Mouse (Mus musculus) B cell, adult 62 days (primary cell): ENCODE measurements around the gene Gm13289. TPM values are rescaled to one million over a fixed set of nuclear protein-coding genes. Genes with fewer than 3 reads are reported as not detected.

ENCODE experiments used
- total RNA-seq: library from RNA; stranded (reverse); gene quantifications from 4 replicates; pipeline ENCODE4 v1.2.4, GENCODE M21; 2023

Gm13289 gene
- not detected in 4 replicates for total RNA-seq

DNA sequence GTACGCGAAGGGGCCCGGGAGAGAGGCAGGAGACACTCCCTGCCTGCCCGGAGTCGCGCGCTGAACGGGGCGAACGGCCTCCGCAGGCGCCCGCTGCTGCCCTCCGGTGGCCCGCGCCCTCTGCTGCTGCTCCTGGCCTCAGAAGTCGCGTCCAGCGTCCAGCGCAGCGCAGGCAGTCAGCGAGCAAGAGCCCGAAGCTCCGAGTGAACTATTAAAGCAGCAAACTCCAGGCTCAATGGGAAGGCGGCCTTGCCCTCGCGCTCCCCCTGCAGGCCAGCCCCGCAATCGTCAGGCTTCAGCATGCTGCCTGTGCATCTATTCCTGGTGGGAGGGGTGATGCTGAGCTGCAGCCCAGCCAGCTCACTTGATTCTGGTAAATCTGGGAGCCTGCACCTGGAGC, at the start of gene Gm13289:
Gene Gm13289, plus strand, starts transcription at position 301 of the 400 bp plus-strand sequence.

DNA sequence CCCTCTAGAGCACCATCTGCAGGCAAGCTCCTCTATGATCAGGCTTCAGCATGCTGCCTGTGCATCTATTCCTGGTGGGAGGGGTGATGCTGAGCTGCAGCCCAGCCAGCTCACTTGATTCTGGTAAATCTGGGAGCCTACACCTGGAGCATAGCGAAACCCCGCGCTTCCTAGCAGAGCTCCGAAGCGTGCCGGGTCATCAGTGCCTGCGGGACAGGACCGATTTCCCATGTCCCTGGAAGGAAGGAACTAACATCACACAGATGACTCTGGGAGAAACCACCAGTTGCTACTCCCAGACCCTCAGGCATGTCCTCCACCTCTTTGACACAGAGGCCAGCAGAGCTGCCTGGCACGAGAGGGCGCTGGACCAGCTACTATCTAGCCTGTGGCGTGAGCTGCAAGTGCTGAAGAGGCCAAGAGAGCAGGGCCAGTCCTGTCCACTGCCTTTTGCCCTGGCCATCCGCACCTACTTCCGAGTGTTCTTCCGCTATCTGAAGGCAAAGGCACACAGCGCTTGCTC, 21.8 kb upstream of the Gm13289 start, which contains the start of gene Gm13271:
Gene Gm13271, plus strand, starts transcription at position 51 of the 523 bp plus-strand sequence.

DNA sequence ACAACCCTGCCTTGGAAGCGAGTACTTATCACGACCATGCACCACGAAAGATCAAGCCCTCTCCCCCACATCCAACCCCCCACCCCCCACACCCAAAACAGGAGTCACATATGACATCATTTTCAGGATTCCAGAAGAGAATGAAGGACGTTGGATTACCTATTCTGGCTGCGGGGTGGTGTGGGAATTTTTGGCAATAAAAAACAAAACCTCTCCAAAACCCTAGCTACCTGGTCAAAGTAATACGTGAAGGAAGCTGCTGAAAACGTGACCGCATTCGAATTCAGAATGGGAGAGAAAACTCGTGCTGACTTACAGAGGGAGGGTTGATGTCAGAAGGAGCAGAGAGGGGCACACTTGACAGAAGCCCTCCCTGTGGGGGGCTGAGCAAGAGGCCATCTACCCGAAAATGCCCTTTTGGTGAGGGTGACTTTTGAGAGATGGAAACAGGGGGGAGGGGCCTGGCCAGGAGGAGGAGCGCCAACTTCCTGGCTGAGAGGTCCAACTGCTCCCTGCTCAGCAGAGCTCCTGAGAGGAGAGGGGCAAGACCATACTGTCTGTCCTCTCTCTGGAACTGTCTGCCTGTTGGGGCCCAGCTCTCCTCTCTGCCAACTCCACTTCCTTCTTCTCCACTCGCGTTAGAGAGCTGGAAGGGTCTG, 17.0 kb upstream of the Gm13289 start, which contains the start of gene Gm13283:
Gene Gm13283, plus strand, starts transcription at position 510 of the 659 bp plus-strand sequence.

DNA sequence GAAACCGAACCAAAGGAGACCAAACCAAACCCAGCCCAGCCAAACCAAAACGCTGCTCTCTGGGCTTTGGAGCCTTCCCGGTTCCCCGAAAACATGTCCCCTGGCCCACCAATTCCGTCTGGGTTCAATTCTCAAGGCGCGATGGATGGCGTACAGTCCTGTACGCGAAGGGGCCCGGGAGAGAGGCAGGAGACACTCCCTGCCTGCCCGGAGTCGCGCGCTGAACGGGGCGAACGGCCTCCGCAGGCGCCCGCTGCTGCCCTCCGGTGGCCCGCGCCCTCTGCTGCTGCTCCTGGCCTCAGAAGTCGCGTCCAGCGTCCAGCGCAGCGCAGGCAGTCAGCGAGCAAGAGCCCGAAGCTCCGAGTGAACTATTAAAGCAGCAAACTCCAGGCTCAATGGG, 3.2 kb upstream of the Gm13289 start, which contains the start of gene Gm13290:
Gene Gm13290, plus strand, starts transcription at position 301 of the 400 bp plus-strand sequence.

DNA sequence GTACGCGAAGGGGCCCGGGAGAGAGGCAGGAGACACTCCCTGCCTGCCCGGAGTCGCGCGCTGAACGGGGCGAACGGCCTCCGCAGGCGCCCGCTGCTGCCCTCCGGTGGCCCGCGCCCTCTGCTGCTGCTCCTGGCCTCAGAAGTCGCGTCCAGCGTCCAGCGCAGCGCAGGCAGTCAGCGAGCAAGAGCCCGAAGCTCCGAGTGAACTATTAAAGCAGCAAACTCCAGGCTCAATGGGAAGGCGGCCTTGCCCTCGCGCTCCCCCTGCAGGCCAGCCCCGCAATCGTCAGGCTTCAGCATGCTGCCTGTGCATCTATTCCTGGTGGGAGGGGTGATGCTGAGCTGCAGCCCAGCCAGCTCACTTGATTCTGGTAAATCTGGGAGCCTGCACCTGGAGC, 2.8 kb downstream of the Gm13289 start, which contains the start of gene Gm13272:
Gene Gm13272, plus strand, starts transcription at position 301 of the 400 bp plus-strand sequence.

DNA sequence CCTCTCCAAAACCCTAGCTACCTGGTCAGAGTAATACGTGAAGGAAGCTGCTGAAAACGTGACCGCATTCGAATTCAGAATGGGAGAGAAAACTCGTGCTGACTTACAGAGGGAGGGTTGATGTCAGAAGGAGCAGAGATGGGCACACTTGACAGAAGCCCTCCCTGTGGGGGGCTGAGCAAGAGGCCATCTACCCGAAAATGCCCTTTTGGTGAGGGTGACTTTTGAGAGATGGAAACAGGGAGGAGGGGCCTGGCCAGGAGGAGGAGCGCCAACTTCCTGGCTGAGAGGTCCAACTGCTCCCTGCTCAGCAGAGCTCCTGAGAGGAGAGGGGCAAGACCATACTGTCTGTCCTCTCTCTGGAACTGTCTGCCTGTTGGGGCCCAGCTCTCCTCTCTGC, 5.1 kb downstream of the Gm13289 start, which contains the start of gene Ifnz:
Gene Ifnz, plus strand, starts transcription at position 301 of the 400 bp plus-strand sequence.

DNA sequence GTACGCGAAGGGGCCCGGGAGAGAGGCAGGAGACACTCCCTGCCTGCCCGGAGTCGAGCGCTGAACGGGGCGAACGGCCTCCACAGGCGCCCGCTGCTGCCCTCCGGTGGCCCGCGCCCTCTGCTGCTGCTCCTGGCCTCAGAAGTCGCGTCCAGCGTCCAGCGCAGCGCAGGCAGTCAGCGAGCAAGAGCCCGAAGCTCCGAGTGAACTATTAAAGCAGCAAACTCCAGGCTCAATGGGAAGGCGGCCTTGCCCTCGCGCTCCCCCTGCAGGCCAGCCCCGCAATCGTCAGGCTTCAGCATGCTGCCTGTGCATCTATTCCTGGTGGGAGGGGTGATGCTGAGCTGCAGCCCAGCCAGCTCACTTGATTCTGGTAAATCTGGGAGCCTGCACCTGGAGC, 8.7 kb downstream of the Gm13289 start, which contains the start of gene Gm13276:
Gene Gm13276, plus strand, starts transcription at position 301 of the 400 bp plus-strand sequence.

DNA sequence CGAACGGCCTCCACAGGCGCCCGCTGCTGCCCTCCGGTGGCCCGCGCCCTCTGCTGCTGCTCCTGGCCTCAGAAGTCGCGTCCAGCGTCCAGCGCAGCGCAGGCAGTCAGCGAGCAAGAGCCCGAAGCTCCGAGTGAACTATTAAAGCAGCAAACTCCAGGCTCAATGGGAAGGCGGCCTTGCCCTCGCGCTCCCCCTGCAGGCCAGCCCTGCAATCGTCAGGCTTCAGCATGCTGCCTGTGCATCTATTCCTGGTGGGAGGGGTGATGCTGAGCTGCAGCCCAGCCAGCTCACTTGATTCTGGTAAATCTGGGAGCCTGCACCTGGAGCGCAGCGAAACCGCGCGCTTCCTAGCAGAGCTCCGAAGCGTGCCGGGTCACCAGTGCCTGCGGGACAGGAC, 11.7 kb downstream of the Gm13289 start, which contains the start of gene Gm13277:
Gene Gm13277, plus strand, starts transcription at position 231 of the 400 bp plus-strand sequence.

DNA sequence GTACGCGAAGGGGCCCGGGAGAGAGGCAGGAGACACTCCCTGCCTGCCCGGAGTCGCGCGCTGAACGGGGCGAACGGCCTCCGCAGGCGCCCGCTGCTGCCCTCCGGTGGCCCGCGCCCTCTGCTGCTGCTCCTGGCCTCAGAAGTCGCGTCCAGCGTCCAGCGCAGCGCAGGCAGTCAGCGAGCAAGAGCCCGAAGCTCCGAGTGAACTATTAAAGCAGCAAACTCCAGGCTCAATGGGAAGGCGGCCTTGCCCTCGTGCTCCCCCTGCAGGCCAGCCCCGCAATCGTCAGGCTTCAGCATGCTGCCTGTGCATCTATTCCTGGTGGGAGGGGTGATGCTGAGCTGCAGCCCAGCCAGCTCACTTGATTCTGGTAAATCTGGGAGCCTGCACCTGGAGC, 14.5 kb downstream of the Gm13289 start, which contains the start of gene Gm13278:
Gene Gm13278, plus strand, starts transcription at position 301 of the 400 bp plus-strand sequence.

DNA sequence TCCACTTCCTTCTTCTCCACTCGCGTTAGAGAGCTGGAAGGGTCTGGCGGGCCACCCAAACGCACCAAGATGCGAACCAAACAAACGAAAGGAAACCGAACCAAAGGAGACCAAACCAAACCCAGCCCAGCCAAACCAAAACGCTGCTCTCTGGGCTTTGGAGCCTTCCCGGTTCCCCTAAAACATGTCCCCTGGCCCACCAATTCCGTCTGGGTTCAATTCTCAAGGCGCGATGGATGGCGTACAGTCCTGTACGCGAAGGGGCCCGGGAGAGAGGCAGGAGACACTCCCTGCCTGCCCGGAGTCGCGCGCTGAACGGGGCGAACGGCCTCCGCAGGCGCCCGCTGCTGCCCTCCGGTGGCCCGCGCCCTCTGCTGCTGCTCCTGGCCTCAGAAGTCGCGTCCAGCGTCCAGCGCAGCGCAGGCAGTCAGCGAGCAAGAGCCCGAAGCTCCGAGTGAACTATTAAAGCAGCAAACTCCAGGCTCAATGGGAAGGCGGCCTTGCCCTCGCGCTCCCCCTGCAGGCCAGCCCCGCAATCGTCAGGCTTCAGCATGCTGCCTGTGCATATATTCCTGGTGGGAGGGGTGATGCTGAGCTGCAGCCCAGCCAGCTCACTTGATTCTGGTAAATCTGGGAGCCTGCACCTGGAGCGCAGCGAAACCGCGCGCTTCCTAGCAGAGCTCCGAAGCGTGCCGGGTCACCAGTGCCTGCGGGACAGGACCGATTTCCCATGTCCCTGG, 17.4 kb downstream of the Gm13289 start, which contains the start of gene Gm13275:
Gene Gm13275, plus strand, starts transcription at position 552 of the 740 bp plus-strand sequence.

DNA sequence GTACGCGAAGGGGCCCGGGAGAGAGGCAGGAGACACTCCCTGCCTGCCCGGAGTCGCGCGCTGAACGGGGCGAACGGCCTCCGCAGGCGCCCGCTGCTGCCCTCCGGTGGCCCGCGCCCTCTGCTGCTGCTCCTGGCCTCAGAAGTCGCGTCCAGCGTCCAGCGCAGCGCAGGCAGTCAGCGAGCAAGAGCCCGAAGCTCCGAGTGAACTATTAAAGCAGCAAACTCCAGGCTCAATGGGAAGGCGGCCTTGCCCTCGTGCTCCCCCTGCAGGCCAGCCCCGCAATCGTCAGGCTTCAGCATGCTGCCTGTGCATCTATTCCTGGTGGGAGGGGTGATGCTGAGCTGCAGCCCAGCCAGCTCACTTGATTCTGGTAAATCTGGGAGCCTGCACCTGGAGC, 20.4 kb downstream of the Gm13289 start, which contains the start of gene Gm13279:
Gene Gm13279, plus strand, starts transcription at position 301 of the 400 bp plus-strand sequence.

DNA sequence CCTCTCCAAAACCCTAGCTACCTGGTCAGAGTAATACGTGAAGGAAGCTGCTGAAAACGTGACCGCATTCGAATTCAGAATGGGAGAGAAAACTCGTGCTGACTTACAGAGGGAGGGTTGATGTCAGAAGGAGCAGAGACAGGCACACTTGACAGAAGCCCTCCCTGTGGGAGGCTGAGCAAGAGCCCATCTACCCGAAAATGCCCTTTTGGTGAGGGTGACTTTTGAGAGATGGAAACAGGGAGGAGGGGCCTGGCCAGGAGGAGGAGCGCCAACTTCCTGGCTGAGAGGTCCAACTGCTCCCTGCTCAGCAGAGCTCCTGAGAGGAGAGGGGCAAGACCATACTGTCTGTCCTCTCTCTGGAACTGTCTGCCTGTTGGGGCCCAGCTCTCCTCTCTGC, 22.6 kb downstream of the Gm13289 start, which contains the start of gene Gm13285:
Gene Gm13285, plus strand, starts transcription at position 301 of the 400 bp plus-strand sequence.

DNA sequence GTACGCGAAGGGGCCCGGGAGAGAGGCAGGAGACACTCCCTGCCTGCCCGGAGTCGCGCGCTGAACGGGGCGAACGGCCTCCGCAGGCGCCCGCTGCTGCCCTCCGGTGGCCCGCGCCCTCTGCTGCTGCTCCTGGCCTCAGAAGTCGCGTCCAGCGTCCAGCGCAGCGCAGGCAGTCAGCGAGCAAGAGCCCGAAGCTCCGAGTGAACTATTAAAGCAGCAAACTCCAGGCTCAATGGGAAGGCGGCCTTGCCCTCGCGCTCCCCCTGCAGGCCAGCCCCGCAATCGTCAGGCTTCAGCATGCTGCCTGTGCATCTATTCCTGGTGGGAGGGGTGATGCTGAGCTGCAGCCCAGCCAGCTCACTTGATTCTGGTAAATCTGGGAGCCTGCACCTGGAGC, 26.2 kb downstream of the Gm13289 start, which contains the start of gene Gm13287:
Gene Gm13287, plus strand, starts transcription at position 301 of the 400 bp plus-strand sequence.

DNA sequence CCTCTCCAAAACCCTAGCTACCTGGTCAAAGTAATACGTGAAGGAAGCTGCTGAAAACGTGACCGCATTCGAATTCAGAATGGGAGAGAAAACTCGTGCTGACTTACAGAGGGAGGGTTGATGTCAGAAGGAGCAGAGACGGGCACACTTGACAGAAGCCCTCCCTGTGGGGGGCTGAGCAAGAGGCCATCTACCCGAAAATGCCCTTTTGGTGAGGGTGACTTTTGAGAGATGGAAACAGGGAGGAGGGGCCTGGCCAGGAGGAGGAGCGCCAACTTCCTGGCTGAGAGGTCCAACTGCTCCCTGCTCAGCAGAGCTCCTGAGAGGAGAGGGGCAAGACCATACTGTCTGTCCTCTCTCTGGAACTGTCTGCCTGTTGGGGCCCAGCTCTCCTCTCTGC, 28.5 kb downstream of the Gm13289 start, which contains the start of gene Gm13288:
Gene Gm13288, plus strand, starts transcription at position 301 of the 400 bp plus-strand sequence.

DNA sequence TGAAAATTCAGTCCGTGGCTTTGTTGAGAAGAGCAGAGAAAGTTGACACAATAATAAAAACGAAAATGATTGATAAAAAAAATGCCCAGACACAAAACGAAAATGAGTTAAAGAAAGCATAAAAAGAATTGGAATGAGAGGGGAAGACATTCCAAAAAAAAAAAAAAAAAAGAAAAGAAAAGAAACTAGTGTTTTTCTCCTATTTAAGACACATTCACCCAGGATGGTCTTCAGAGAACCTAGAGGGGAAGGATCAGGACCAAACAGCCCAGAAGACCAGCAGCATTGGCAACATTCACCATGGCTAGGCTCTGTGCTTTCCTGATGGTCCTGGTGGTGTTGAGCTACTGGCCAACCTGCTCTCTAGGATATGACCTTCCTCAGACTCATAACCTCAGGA, 39.2 kb downstream of the Gm13289 start, which contains the start of gene Ifna7:
Gene Ifna7, plus strand, starts transcription at position 301 of the 400 bp plus-strand sequence.

DNA sequence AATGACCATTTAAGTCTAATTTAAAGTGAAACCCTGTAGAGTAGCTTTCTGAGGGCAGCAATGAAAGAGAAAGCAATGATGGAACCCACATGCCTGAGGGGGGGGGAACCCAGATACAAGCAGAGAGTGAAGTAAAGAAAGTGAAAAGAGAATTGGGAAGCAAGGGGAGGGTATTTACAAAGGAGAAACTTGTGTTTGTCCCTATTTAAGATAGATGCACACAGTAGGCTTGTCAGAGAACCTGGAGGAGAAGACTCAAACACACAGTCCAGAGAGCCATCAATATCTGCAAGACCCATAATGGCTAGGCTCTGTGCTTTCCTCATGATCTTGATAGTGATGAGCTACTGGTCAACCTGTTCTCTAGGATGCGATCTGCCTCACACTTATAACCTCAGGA, 42.9 kb downstream of the Gm13289 start, which contains the start of gene Ifna11:
Gene Ifna11, plus strand, starts transcription at position 301 of the 400 bp plus-strand sequence.

Other genes starting within 250 kb of the Gm13289 start
- not detected in 4 replicates for gene Ifna15, start 218.7 kb upstream of the Gm13289 start, total RNA-seq
- not detected in 4 replicates for gene Ifna14, start 205.1 kb upstream of the Gm13289 start, total RNA-seq
- gene Ifna9, start 184.5 kb upstream of the Gm13289 start, total RNA-seq: not detected in 4 replicates
- gene Ifna12, start 173.5 kb upstream of the Gm13289 start, total RNA-seq: not detected in 4 replicates
- not detected in 4 replicates for gene C87499, start 142.5 kb upstream of the Gm13289 start, total RNA-seq
- not detected in 4 replicates for gene Ifna13, start 132.5 kb upstream of the Gm13289 start, total RNA-seq
- not detected in 4 replicates for gene Ifna16, start 100.0 kb upstream of the Gm13289 start, total RNA-seq
- not detected in 4 replicates for gene Ifna2, start 93.0 kb upstream of the Gm13289 start, total RNA-seq
- not detected in 4 replicates for gene Ifnab, start 85.6 kb upstream of the Gm13289 start, total RNA-seq
- not detected in 4 replicates for gene Gm26566, start 55.1 kb upstream of the Gm13289 start, total RNA-seq
- gene Klhl9, start 54.5 kb upstream of the Gm13289 start, total RNA-seq: 14.4 to 16.1 TPM (median 15.0 TPM) in 4 replicates
- gene Gm13271, start 22.1 kb upstream of the Gm13289 start, total RNA-seq: not detected in 4 replicates
- not detected in 4 replicates for gene Gm13283, start 16.8 kb upstream of the Gm13289 start, total RNA-seq
- not detected in 4 replicates for gene Gm13290, start 3.1 kb upstream of the Gm13289 start, total RNA-seq
- gene Gm13272, start 2.9 kb downstream of the Gm13289 start, total RNA-seq: not detected in 4 replicates
- gene Ifnz, start 5.2 kb downstream of the Gm13289 start, total RNA-seq: not detected in 4 replicates
- gene Gm13276, start 8.8 kb downstream of the Gm13289 start, total RNA-seq: not detected in 4 replicates
- gene Gm13277, start 11.7 kb downstream of the Gm13289 start, total RNA-seq: not detected in 4 replicates
- not detected in 4 replicates for gene Gm13278, start 14.6 kb downstream of the Gm13289 start, total RNA-seq
- not detected in 4 replicates for gene Gm13275, start 17.6 kb downstream of the Gm13289 start, total RNA-seq
- not detected in 4 replicates for gene Gm13279, start 20.5 kb downstream of the Gm13289 start, total RNA-seq
- not detected in 4 replicates for gene Gm13285, start 22.7 kb downstream of the Gm13289 start, total RNA-seq
- not detected in 4 replicates for gene Gm13287, start 26.3 kb downstream of the Gm13289 start, total RNA-seq
- gene Gm13288, start 28.6 kb downstream of the Gm13289 start, total RNA-seq: not detected in 4 replicates
- gene Ifna7, start 39.3 kb downstream of the Gm13289 start, total RNA-seq: not detected in 4 replicates
- not detected in 4 replicates for gene Ifna11, start 43.0 kb downstream of the Gm13289 start, total RNA-seq
- gene Ifna6, start 50.5 kb downstream of the Gm13289 start, total RNA-seq: not detected in 4 replicates
- not detected in 4 replicates for gene Ifna5, start 58.6 kb downstream of the Gm13289 start, total RNA-seq
- gene Ifna4, start 64.9 kb downstream of the Gm13289 start, total RNA-seq: not detected in 4 replicates
- gene Ifna1, start 73.2 kb downstream of the Gm13289 start, total RNA-seq: not detected in 4 replicates
- not detected in 4 replicates for gene Ifne, start 103.3 kb downstream of the Gm13289 start, total RNA-seq